10 mouse cellular contexts compared by ENCODE assay signal in the genomic region with DNA sequence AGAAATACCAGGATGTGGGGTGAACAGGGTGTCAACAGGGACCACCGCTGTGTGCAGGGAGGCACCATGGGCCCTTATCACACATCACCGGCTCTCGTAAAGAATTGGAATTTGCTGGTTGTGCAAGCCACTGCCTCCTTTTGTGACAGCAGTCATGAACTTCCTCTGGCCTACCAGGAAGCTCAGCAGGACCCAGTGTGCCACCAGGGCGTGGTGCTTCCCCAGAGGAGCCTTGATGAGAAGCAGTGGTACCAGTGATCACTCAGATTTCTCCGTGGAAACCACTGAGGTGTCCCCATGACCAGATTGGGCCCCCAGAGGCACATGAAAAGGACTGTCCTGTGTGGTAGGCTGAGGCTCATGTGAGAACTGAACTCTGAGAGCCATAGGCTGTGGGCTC. TPM values are rescaled to one million over a fixed set of nuclear protein-coding genes. Genes with fewer than 3 reads are reported as not detected.
DNase-seq lines count a peak whose midpoint lies in the region; ATAC-seq and TF ChIP-seq lines count a peak whose summit lies in the region.
"Had no signal": no experiment of that assay in that cellular context is flagged by ENCODE, and none has a peak within 500 bp of the region (broad histone marks: within the 10 kb centered on the region; RNA-seq: fewer than 3 reads in every experiment).

No protein-coding gene starts in this region.

- H3K36me3 ChIP-seq in midbrain, embryonic 10.5 days: peaks cover 66% of the 10 kb centered on the region
- peaks cover 1% of the 10 kb centered on the region; the same call in 1 of the 2 replicates for H3K36me3 ChIP-seq in midbrain, embryonic 11.5 days (ENCODE audit: control insufficient read depth, insufficient read depth, low read length)
- peaks cover 32% of the 10 kb centered on the region for H3K36me3 ChIP-seq in neural tube, embryonic 13.5 days
- H3K36me3 ChIP-seq in forebrain, postnatal 0 days (ENCODE audit: insufficient read depth): peaks cover 15% of the 10 kb centered on the region

- 90% methylated on average over 5 of the region's 5 CpGs for WGBS in midbrain, embryonic 10.5 days
- WGBS in midbrain, embryonic 11.5 days: 91% methylated on average over 5 of the region's 5 CpGs
- 84% methylated on average over 5 of the region's 5 CpGs for WGBS in neural tube, embryonic 13.5 days
- WGBS in forebrain, postnatal 0 days: 86% methylated on average over 5 of the region's 5 CpGs

- H3K4me2 ChIP-seq in midbrain, embryonic 11.5 days: no peak overlapping the region
- no peak overlapping the region for H3K4me2 ChIP-seq in neural tube, embryonic 13.5 days
- H3K4me2 ChIP-seq in forebrain, postnatal 0 days (ENCODE audit: low read depth): no peak overlapping the region
- H3K4me2 ChIP-seq: kidney, embryonic 15.5 days had no signal

- TF ChIP-seq CTCF in forebrain, postnatal 0 days (IDR thresholded peaks at IDR 0.05; ENCODE audit: low read depth): no peak

- H3K27ac ChIP-seq in midbrain, embryonic 10.5 days (replicated peaks): 0 out of 2 replicates have a peak overlapping the region, but pooled peaks have one; percentile 38
- no peak overlapping the region for H3K27ac ChIP-seq in midbrain, embryonic 11.5 days (ENCODE audit: low read depth, low read length)
- H3K27ac ChIP-seq in neural tube, embryonic 13.5 days (replicated peaks): peak overlapping the region; percentile 56
- H3K27ac ChIP-seq in forebrain, postnatal 0 days (ENCODE audit: low read depth, low read length): no peak overlapping the region
- H3K27ac ChIP-seq: kidney, embryonic 15.5 days had no signal

- peaks cover 14% of the 10 kb centered on the region for H3K4me1 ChIP-seq in midbrain, embryonic 10.5 days
- peaks cover 7% of the 10 kb centered on the region for H3K4me1 ChIP-seq in midbrain, embryonic 11.5 days (ENCODE audit: control insufficient read depth, insufficient read depth, low read length)
- peaks cover 43% of the 10 kb centered on the region for H3K4me1 ChIP-seq in neural tube, embryonic 13.5 days (replicated peaks)
- H3K4me1 ChIP-seq in forebrain, postnatal 0 days (ENCODE audit: insufficient read depth): no peaks in the 10 kb centered on the region

- peak; percentile 37 for DNase-seq in cerebellum, adult 9-11 months
- no peak for DNase-seq in cerebellum, postnatal 4 days (ENCODE audit: low spot score in 2 of 2)
- DNase-seq in midbrain, embryonic 10.5 days (ENCODE audit: low spot score): no peak
- DNase-seq in midbrain, embryonic 11.5 days (ENCODE audit: low spot score, missing footprints): no peak
- peak; percentile 46 for DNase-seq in induced T-regulatory cell, adult 2 months (ENCODE audit: low read depth)
- no peak for DNase-seq in forebrain, postnatal 0 days
- no peak for DNase-seq in adrenal gland, postnatal 36 days
- DNase-seq: midbrain, embryonic 14.5 days had no signal

- H3K9ac ChIP-seq in midbrain, embryonic 11.5 days (ENCODE audit: low read length): no peak overlapping the region
- peak overlapping the region; percentile 9; the same call in 1 of the 2 replicates for H3K9ac ChIP-seq in neural tube, embryonic 13.5 days
- no peak overlapping the region for H3K9ac ChIP-seq in forebrain, postnatal 0 days
- H3K9ac ChIP-seq: kidney, embryonic 15.5 days had no signal

- no peak overlapping the region for H3K4me3 ChIP-seq in midbrain, embryonic 10.5 days
- no peak overlapping the region for H3K4me3 ChIP-seq in midbrain, embryonic 11.5 days (ENCODE audit: low read depth, low read length)
- H3K4me3 ChIP-seq in neural tube, embryonic 13.5 days: no peak overlapping the region
- no peak overlapping the region for H3K4me3 ChIP-seq in forebrain, postnatal 0 days (ENCODE audit: low read depth, low read length)
- H3K4me3 ChIP-seq: kidney, embryonic 15.5 days had no signal

- ATAC-seq in midbrain, embryonic 11.5 days (ENCODE audit: low FRiP score): no peak
- ATAC-seq in neural tube, embryonic 13.5 days (ENCODE audit: low read depth): no peak
- no peak for ATAC-seq in forebrain, postnatal 0 days

- H3K27me3 ChIP-seq in midbrain, embryonic 10.5 days (ENCODE audit: low read depth, poor library complexity, severe bottlenecking): no peaks in the 10 kb centered on the region
- no peaks in the 10 kb centered on the region for H3K27me3 ChIP-seq in midbrain, embryonic 11.5 days (ENCODE audit: control insufficient read depth, insufficient read depth, low read length)
- H3K27me3 ChIP-seq in neural tube, embryonic 13.5 days: no peaks in the 10 kb centered on the region
- no peaks in the 10 kb centered on the region for H3K27me3 ChIP-seq in forebrain, postnatal 0 days (ENCODE audit: insufficient read depth, low read length)
- H3K27me3 ChIP-seq: kidney, embryonic 15.5 days had no signal

- no peaks in the 10 kb centered on the region for H3K9me3 ChIP-seq in midbrain, embryonic 10.5 days (replicated peaks)
- H3K9me3 ChIP-seq in midbrain, embryonic 11.5 days (ENCODE audit: control insufficient read depth, low read length): no peaks in the 10 kb centered on the region
- H3K9me3 ChIP-seq in neural tube, embryonic 13.5 days: no peaks in the 10 kb centered on the region
- H3K9me3 ChIP-seq in forebrain, postnatal 0 days (ENCODE audit: low read length): no peaks in the 10 kb centered on the region
- H3K9me3 ChIP-seq: kidney, embryonic 15.5 days had no signal

RNA-seq across cellular contexts. Expression of a gene that starts 13.0 kb away (rescaled TPM):
- 161 and 162 TPM in 2 replicates for polyA plus RNA-seq in midbrain, embryonic 10.5 days (2016; fragmentation: Nextera tagmentation; extraction: Ambion mirVana)
- 106 and 118 TPM in 2 replicates for polyA plus RNA-seq in midbrain, embryonic 11.5 days (2014; fragmentation: Nextera tagmentation; extraction: Ambion mirVana)
- polyA plus RNA-seq in neural tube, embryonic 13.5 days (2015; fragmentation: Nextera tagmentation; extraction: Ambion mirVana): 112 and 114 TPM in 2 replicates
- 65.1 and 74.5 TPM in 2 replicates for total RNA-seq in forebrain, postnatal 0 days (2014; rRNA removed)
- polyA plus RNA-seq in forebrain, postnatal 0 days (2015; fragmentation: Nextera tagmentation; extraction: Ambion mirVana): 93.2 and 99.0 TPM in 2 replicates
- total RNA-seq in adrenal gland, postnatal 36 days (2021): 10 to 100 TPM; 49.0 to 49.7 TPM

RNA-seq across cellular contexts. Expression of a gene that starts 16.9 kb away (rescaled TPM):
- 45.4 and 49.3 TPM in 2 replicates for polyA plus RNA-seq in midbrain, embryonic 10.5 days (2016; fragmentation: Nextera tagmentation; extraction: Ambion mirVana)
- polyA plus RNA-seq in midbrain, embryonic 11.5 days (2014; fragmentation: Nextera tagmentation; extraction: Ambion mirVana): 20.7 and 24.7 TPM in 2 replicates
- polyA plus RNA-seq in neural tube, embryonic 13.5 days (2015; fragmentation: Nextera tagmentation; extraction: Ambion mirVana): 6.3 and 8.0 TPM in 2 replicates
- total RNA-seq in forebrain, postnatal 0 days (2014; rRNA removed): 4.7 and 5.9 TPM in 2 replicates
- 4.5 and 4.6 TPM in 2 replicates for polyA plus RNA-seq in forebrain, postnatal 0 days (2015; fragmentation: Nextera tagmentation; extraction: Ambion mirVana)
- total RNA-seq in adrenal gland, postnatal 36 days (2021): 1 to 10 TPM; 3.5 to 4.7 TPM

RNA-seq across cellular contexts. Expression of a gene that starts 17.9 kb away (rescaled TPM):
- 131 and 160 TPM in 2 replicates for polyA plus RNA-seq in midbrain, embryonic 10.5 days (2016; fragmentation: Nextera tagmentation; extraction: Ambion mirVana)
- 146 and 158 TPM in 2 replicates for polyA plus RNA-seq in midbrain, embryonic 11.5 days (2014; fragmentation: Nextera tagmentation; extraction: Ambion mirVana)
- 156 and 174 TPM in 2 replicates for polyA plus RNA-seq in neural tube, embryonic 13.5 days (2015; fragmentation: Nextera tagmentation; extraction: Ambion mirVana)
- 155 and 159 TPM in 2 replicates for total RNA-seq in forebrain, postnatal 0 days (2014; rRNA removed)
- 99.0 and 110 TPM in 2 replicates for polyA plus RNA-seq in forebrain, postnatal 0 days (2015; fragmentation: Nextera tagmentation; extraction: Ambion mirVana)
- 100 to 1,000 TPM in 1 of 2 experiments, 10 to 100 TPM in 1; 79.6 to 104 TPM for total RNA-seq in adrenal gland, postnatal 36 days (2021)

RNA-seq across cellular contexts. Expression of a gene that starts 18.0 kb away (rescaled TPM):
- 5.2 and 5.5 TPM in 2 replicates for polyA plus RNA-seq in midbrain, embryonic 10.5 days (2016; fragmentation: Nextera tagmentation; extraction: Ambion mirVana)
- polyA plus RNA-seq in midbrain, embryonic 11.5 days (2014; fragmentation: Nextera tagmentation; extraction: Ambion mirVana): 3.6 and 4.5 TPM in 2 replicates
- polyA plus RNA-seq in neural tube, embryonic 13.5 days (2015; fragmentation: Nextera tagmentation; extraction: Ambion mirVana): 6.4 and 7.4 TPM in 2 replicates
- total RNA-seq in forebrain, postnatal 0 days (2014; rRNA removed): 2.2 and 4.5 TPM in 2 replicates
- polyA plus RNA-seq in forebrain, postnatal 0 days (2015; fragmentation: Nextera tagmentation; extraction: Ambion mirVana): 4.0 and 4.3 TPM in 2 replicates
- total RNA-seq in adrenal gland, postnatal 36 days (2021): 1 to 10 TPM; 5.1 to 7.6 TPM

RNA-seq across cellular contexts. Expression of a gene that starts 37.1 kb away (rescaled TPM):
- polyA plus RNA-seq in midbrain, embryonic 10.5 days (2016; fragmentation: Nextera tagmentation; extraction: Ambion mirVana): 78.4 and 95.0 TPM in 2 replicates
- polyA plus RNA-seq in midbrain, embryonic 11.5 days (2014; fragmentation: Nextera tagmentation; extraction: Ambion mirVana): 61.2 and 65.6 TPM in 2 replicates
- 145 and 165 TPM in 2 replicates for polyA plus RNA-seq in neural tube, embryonic 13.5 days (2015; fragmentation: Nextera tagmentation; extraction: Ambion mirVana)
- total RNA-seq in forebrain, postnatal 0 days (2014; rRNA removed): 106 and 113 TPM in 2 replicates
- polyA plus RNA-seq in forebrain, postnatal 0 days (2015; fragmentation: Nextera tagmentation; extraction: Ambion mirVana): 162 and 169 TPM in 2 replicates
- total RNA-seq in adrenal gland, postnatal 36 days (2021): 1 to 10 TPM; 1.1 to 1.3 TPM

Comparison
In these comparisons a context has a peak if more than half of its experiments do, and no peak if none do; other contexts are left out.
1. DNase-seq: peak in cerebellum, adult 9-11 months (single experiment) and induced T-regulatory cell, adult 2 months (single experiment); none in cerebellum, postnatal 4 days (0 of 2), midbrain, embryonic 10.5 days (single experiment), midbrain, embryonic 11.5 days (single experiment), forebrain, postnatal 0 days (single experiment) and adrenal gland, postnatal 36 days (0 of 2).
2. H3K27ac ChIP-seq: peak in midbrain, embryonic 10.5 days (single experiment) and neural tube, embryonic 13.5 days (single experiment); none in midbrain, embryonic 11.5 days (single experiment) and forebrain, postnatal 0 days (single experiment).